Mouse (Mus musculus) lung, postnatal 0 days (tissue): ENCODE data around the gene 5430419D17Rik.

ENCODE experiments used
- CTCF ChIP-seq: IDR thresholded peaks from 2 replicates; pipeline ENCODE4 v1.5.1; 2016; ENCODE audit warnings: antibody characterized with exemption, mild to moderate bottlenecking
- EP300 ChIP-seq: IDR thresholded peaks from 2 replicates; pipeline ENCODE4 v1.6.1; 2016; ENCODE audit warnings: antibody characterized with exemption, mild to moderate bottlenecking, control low read depth

DNA sequence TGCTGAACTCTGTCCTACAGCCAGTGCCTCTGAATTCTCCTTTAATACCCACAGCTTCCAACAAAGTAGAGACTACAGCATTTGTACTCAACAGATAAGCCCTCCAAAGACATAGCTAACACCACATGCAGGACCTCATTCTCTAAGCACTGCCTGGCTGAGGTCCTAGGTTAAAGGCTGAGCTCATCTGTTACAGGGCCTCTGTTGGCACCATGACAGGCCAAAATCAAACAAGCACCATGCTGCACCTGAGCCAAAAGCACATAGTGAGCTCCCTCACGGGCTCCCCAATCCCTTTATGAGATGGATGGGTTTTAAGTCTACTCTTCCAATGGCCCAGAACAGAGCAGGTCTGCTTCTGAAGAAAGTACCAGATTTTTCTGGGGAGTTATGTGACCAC, 83.1 kb downstream of the 5430419D17Rik start:
- TF ChIP-seq CTCF: no peak
- TF ChIP-seq EP300: no peak
